Mouse (Mus musculus) stomach, postnatal 0 days (tissue): ENCODE results near the gene Pxmp2.

Source experiments
- CTCF ChIP-seq: IDR thresholded peaks from 2 replicates; pipeline ENCODE4 v1.5.1; 2016; ENCODE audit warnings: antibody characterized with exemption, low read depth, mild to moderate bottlenecking, moderate library complexity
- EP300 ChIP-seq: optimal IDR thresholded peaks from 2 replicates; pipeline ENCODE3; 2016; ENCODE audit warnings: antibody characterized with exemption

DNA sequence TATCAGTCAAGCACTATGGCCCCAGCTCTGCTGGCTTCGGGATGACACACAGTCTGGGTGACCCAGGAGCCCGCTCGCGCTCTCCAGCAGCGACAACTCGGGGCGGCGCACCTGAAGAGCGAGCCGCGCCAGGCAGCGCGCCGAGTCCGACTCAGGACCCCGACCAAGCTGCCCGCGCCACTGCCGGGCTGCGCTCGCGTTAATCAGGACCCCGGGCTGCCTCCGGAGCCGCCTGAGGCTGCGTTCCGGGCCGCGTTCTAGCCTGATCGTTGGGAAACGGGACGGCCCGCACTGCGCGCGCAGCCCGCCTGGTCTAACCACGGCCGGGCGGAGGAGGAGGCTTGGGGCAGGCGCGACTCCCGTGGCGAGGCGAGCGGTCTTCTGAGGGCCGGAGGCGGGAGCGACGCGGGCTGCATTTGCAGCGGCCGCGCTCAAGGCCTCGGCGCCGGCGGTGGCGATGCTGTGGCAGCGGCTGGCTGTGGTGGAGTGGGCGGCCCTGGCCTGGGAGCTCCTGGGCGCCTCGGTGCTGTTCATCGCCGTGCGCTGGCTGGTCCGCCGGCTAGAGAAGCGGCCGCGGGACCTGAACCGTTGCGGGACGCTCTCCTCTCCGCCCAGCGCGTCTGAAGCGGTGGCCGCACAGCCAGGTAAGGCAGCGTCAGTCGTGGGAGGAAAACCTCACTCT lies 55.1 kb downstream of the Pxmp2 start, which contains the start of gene Ankle2:
- TF ChIP-seq EP300 (peak; percentile 59), CTCF (no peak; the same call in 1 of the 2 replicates)
